Mouse (Mus musculus): Measurements from ENCODE around the gene Sag. TPM values are rescaled to one million over a fixed set of nuclear protein-coding genes. Genes with fewer than 3 reads are reported as not detected.

Gene Sag
- polyA plus RNA-seq, 1 experiment from 2014 or later, result 2.7 TPM

DNA sequence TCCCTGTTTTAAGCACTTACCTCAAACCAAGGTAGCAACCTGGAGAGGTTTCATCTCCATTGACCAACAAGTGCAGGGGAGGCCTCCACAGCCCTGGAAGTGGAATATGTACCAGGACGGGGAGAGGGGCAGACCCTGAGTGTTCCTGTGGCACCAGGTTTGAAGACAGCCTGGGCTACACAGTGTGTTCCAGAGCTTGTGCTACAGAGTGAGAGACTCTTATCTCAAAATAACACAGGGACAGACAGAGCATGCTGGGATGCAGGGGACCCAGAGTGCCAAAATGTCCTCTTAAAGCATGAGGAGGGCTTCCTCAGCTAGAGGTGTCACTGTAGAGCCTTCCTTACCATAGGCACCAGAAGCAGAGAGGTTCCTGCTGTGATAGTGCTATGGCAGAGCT, 4.3 kb downstream of the Sag start:
- WGBS, result 79% methylated on average over 1 of the region's 1 CpGs

DNA sequence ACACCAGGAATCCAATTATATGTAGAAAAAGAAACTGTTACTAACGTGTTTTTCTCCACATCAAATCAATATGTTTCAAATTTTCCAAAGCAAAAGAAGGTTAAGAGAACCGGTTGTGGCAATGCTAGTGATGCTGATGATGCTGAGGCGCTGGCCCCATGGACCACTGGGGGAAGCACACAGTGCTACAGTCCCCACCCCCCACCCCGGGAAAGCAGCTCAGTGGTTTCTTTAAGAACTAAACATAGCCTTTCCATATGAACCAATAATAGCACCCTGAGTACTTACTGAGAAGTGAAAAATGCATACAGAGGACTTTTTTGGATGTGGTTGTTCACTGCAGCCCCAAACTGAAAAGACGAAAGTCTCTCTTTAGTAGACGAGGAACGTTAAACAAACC, 7.9 kb downstream of the Sag start:
- H3K4me3 ChIP-seq (ENCODE audit: low read depth, low read length), result no peak overlapping the region
- no peaks in the 10 kb centered on the region for H3K27me3 ChIP-seq (ENCODE audit: control insufficient read depth, insufficient read depth, low read length)
- no peak for ATAC-seq (replicated peaks; ENCODE audit: low FRiP score)
- H3K36me3 ChIP-seq (ENCODE audit: control insufficient read depth, insufficient read depth, low read length), result no peaks in the 10 kb centered on the region
- no peaks in the 10 kb centered on the region for H3K9me3 ChIP-seq (ENCODE audit: control insufficient read depth, low read length)
- H3K9ac ChIP-seq (ENCODE audit: low read length), result no peak overlapping the region
- DNase-seq (ENCODE audit: low spot score), result no peak
- WGBS, result 89% methylated on average over 7 of the region's 7 CpGs
- H3K27ac ChIP-seq (ENCODE audit: low read depth, low read length), result no peak overlapping the region
- H3K4me2 ChIP-seq (ENCODE audit: low read depth, low read length, severe bottlenecking), result no peak overlapping the region
- H3K4me1 ChIP-seq (replicated peaks; ENCODE audit: control insufficient read depth, insufficient read depth, low read length), result no peaks in the 10 kb centered on the region

More for the DNA sequence above, 4.3 kb downstream of the Sag start:
- Histone ChIP-seq H3K27me3 (ENCODE audit: control insufficient read depth, insufficient read depth, low read length) (no peaks in the 10 kb centered on the region), H3K4me2 (ENCODE audit: low read depth, low read length, severe bottlenecking) (no peak overlapping the region), H3K4me3 (ENCODE audit: low read depth, low read length) (no peak overlapping the region), H3K27ac (ENCODE audit: low read depth, low read length) (no peak overlapping the region), H3K36me3 (ENCODE audit: control insufficient read depth, insufficient read depth, low read length) (no peaks in the 10 kb centered on the region), H3K9ac (ENCODE audit: low read length) (no peak overlapping the region), H3K4me1 (replicated peaks; ENCODE audit: control insufficient read depth, insufficient read depth, low read length) (no peaks in the 10 kb centered on the region), H3K9me3 (ENCODE audit: control insufficient read depth, low read length) (no peaks in the 10 kb centered on the region)
- DNase-seq (ENCODE audit: low spot score) (no peak), ATAC-seq (replicated peaks; ENCODE audit: low FRiP score) (no peak)

DNA sequence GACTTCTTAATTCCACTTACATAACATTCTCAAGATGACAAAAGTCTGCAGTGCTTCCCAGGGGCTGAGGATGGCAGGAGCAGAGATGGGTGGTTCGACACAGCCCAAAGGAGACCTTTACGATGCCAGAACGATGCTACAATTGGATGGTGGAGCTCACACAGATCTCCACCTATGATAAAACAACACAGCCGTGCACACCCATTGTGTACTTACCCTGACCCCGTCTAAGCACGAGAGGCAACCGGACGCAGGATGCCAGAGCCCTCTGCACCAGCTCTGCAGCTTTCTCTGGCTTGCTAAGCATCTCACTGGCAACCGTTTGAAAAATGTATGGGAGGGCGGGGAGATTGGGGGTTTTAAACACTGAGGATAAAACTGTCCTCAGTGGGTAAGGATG, 8.6 kb downstream of the Sag start:
- Histone ChIP-seq H3K4me3 (ENCODE audit: low read depth, low read length) (no peak overlapping the region), H3K27me3 (ENCODE audit: control insufficient read depth, insufficient read depth, low read length) (no peaks in the 10 kb centered on the region), H3K4me1 (replicated peaks; ENCODE audit: control insufficient read depth, insufficient read depth, low read length) (no peaks in the 10 kb centered on the region), H3K9ac (ENCODE audit: low read length) (no peak overlapping the region), H3K36me3 (ENCODE audit: control insufficient read depth, insufficient read depth, low read length) (no peaks in the 10 kb centered on the region), H3K27ac (ENCODE audit: low read depth, low read length) (no peak overlapping the region), H3K4me2 (ENCODE audit: low read depth, low read length, severe bottlenecking) (no peak overlapping the region), H3K9me3 (ENCODE audit: control insufficient read depth, low read length) (no peaks in the 10 kb centered on the region)
- DNase-seq (ENCODE audit: low spot score), result no peak
- ATAC-seq (replicated peaks; ENCODE audit: low FRiP score), result no peak
- 87% methylated on average over 10 of the region's 10 CpGs for WGBS

DNA sequence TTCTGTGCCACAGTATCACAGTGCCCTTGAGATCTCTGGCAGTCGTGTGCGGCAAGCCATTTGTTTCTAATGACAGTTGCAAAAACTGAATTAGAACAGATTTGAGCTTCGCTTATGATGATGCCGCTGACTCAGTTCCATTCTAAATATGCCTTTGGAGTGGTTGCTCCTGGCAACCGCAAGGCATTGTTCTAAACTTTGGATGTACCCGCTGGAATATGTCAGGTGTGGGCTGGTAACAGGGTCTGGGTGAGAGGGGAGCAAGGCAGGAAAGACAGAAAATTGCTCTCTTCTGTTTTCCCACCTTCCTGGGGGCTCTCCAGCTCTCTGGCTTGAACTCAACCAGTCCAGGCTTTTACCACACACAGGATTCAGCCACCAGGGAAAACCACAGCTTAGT, 9.7 kb downstream of the Sag start:
- no peak overlapping the region for H3K4me2 ChIP-seq (ENCODE audit: low read depth, low read length, severe bottlenecking)
- ATAC-seq (replicated peaks; ENCODE audit: low FRiP score) (no peak), DNase-seq (ENCODE audit: low spot score) (no peak)
- no peaks in the 10 kb centered on the region for H3K9me3 ChIP-seq (ENCODE audit: control insufficient read depth, low read length)
- H3K9ac ChIP-seq (ENCODE audit: low read length), result no peak overlapping the region
- H3K4me1 ChIP-seq (replicated peaks; ENCODE audit: control insufficient read depth, insufficient read depth, low read length), result no peaks in the 10 kb centered on the region
- H3K4me3 ChIP-seq (ENCODE audit: low read depth, low read length), result no peak overlapping the region
- no peaks in the 10 kb centered on the region for H3K36me3 ChIP-seq (ENCODE audit: control insufficient read depth, insufficient read depth, low read length)
- 86% methylated on average over 6 of the region's 6 CpGs for WGBS
- no peak overlapping the region for H3K27ac ChIP-seq (ENCODE audit: low read depth, low read length)
- no peaks in the 10 kb centered on the region for H3K27me3 ChIP-seq (ENCODE audit: control insufficient read depth, insufficient read depth, low read length)

DNA sequence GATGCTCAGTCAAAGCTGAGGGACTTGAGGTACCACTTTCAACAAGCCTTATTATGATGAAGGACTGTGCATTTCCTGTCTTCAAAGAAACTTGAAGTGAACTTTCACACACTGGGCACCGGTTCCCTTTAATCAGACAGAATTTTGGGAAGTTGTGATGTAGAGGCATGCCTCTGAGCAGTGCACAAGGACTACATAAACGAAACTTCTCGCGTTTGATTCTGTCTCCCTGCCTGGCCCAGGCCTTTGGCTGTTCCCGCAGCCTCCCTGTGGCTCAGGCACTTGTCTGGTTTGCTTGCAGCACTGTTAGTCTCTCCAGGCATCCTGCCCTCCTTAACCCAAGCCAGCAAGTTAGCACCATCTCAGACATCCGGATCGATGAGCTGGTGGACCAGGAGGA, 10.2 kb downstream of the Sag start:
- Histone ChIP-seq H3K4me1 (replicated peaks; ENCODE audit: control insufficient read depth, insufficient read depth, low read length) (no peaks in the 10 kb centered on the region), H3K9me3 (ENCODE audit: control insufficient read depth, low read length) (no peaks in the 10 kb centered on the region), H3K4me3 (ENCODE audit: low read depth, low read length) (no peak overlapping the region), H3K36me3 (ENCODE audit: control insufficient read depth, insufficient read depth, low read length) (no peaks in the 10 kb centered on the region), H3K27me3 (ENCODE audit: control insufficient read depth, insufficient read depth, low read length) (no peaks in the 10 kb centered on the region), H3K9ac (ENCODE audit: low read length) (no peak overlapping the region), H3K4me2 (ENCODE audit: low read depth, low read length, severe bottlenecking) (no peak overlapping the region), H3K27ac (ENCODE audit: low read depth, low read length) (no peak overlapping the region)
- 87% methylated on average over 7 of the region's 7 CpGs for WGBS
- no peak for ATAC-seq (replicated peaks; ENCODE audit: low FRiP score)
- no peak for DNase-seq (ENCODE audit: low spot score)

DNA sequence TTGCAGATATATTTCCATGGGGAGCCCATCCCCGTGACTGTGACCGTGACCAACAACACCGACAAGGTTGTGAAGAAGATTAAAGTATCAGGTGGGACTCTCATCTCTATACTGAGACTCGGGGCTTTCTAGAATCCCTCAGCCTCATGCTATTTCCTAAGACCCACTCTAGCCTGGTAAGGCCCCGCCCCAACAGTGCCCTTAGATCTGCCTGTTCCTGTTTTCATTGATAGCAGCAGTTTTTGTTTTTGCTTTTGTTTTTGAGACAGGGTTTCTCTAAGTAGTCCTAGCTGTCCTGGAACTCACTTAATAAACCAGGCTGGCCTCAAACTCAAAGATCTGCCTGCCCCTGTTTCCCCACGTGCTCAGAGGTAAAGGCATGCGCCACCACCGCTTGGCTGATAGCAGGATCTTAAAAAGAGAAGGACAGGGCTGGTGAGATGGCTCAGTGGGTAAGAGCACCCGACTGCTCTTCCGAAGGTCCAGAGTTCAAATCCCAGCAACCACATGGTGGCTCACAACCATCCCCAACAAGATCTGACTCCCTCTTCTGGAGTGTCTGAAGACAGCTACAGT, 21.0 kb downstream of the Sag start:
- H3K4me1 ChIP-seq (replicated peaks; ENCODE audit: control insufficient read depth, insufficient read depth, low read length), result no peaks in the 10 kb centered on the region
- no peaks in the 10 kb centered on the region for H3K9me3 ChIP-seq (ENCODE audit: control insufficient read depth, low read length)
- H3K27me3 ChIP-seq (ENCODE audit: control insufficient read depth, insufficient read depth, low read length), result no peaks in the 10 kb centered on the region
- ATAC-seq (replicated peaks; ENCODE audit: low FRiP score) (no peak), DNase-seq (ENCODE audit: low spot score) (no peak)
- no peak overlapping the region for H3K4me3 ChIP-seq (ENCODE audit: low read depth, low read length)
- no peaks in the 10 kb centered on the region for H3K36me3 ChIP-seq (ENCODE audit: control insufficient read depth, insufficient read depth, low read length)
- no peak overlapping the region for H3K27ac ChIP-seq (ENCODE audit: low read depth, low read length)
- WGBS, result 91% methylated on average over 10 of the region's 10 CpGs
- H3K9ac ChIP-seq (ENCODE audit: low read length), result no peak overlapping the region
- H3K4me2 ChIP-seq (ENCODE audit: low read depth, low read length, severe bottlenecking), result no peak overlapping the region

DNA sequence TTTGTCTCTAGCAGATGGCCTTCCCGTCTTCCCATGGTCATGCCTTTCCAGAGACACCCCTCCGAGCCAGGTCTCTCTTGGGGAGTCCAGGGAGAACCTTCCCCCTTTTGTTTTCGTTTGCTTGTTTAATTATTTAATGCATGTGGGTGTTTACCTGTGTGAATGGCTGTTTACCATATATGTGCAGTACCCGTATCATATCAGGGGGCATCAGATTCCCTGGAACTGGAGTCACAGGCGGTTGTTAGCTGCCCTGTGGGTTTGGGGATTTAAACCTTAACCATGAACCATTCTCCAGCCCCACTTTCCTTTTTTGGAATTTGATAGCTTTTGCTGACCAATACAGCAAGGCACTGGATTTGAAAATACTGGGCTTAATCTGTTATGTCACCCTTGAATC, 21.8 kb downstream of the Sag start:
- Histone ChIP-seq H3K4me1 (replicated peaks; ENCODE audit: control insufficient read depth, insufficient read depth, low read length) (no peaks in the 10 kb centered on the region), H3K9ac (ENCODE audit: low read length) (no peak overlapping the region), H3K4me3 (ENCODE audit: low read depth, low read length) (no peak overlapping the region), H3K27ac (ENCODE audit: low read depth, low read length) (no peak overlapping the region), H3K27me3 (ENCODE audit: control insufficient read depth, insufficient read depth, low read length) (no peaks in the 10 kb centered on the region), H3K4me2 (ENCODE audit: low read depth, low read length, severe bottlenecking) (no peak overlapping the region), H3K36me3 (ENCODE audit: control insufficient read depth, insufficient read depth, low read length) (no peaks in the 10 kb centered on the region), H3K9me3 (ENCODE audit: control insufficient read depth, low read length) (no peaks in the 10 kb centered on the region)
- DNase-seq (ENCODE audit: low spot score) (no peak), ATAC-seq (replicated peaks; ENCODE audit: low FRiP score) (no peak)
- 93% methylated on average over 5 of the region's 5 CpGs for WGBS

DNA sequence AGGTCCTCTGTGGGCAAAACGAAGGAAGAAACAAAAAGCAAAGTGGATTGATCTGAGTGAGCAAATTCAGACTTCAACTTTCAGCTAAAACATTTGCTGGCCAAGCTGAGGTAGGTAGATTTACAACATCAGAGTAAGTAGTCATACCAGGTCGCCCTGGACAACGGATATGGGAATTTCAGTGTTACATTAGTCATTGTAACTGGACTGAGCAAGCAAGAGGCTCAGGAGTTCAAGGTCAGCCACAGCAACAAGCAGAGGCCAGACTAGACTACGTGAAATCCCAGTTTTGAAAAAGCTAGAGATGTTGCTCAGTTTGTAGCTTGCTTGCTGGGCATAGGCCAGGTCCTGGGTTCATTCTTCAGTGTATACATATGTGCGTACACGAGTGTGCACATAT, 22.5 kb downstream of the Sag start:
- 88% methylated on average over 6 of the region's 6 CpGs for WGBS
- H3K9me3 ChIP-seq (ENCODE audit: control insufficient read depth, low read length), result no peaks in the 10 kb centered on the region

DNA sequence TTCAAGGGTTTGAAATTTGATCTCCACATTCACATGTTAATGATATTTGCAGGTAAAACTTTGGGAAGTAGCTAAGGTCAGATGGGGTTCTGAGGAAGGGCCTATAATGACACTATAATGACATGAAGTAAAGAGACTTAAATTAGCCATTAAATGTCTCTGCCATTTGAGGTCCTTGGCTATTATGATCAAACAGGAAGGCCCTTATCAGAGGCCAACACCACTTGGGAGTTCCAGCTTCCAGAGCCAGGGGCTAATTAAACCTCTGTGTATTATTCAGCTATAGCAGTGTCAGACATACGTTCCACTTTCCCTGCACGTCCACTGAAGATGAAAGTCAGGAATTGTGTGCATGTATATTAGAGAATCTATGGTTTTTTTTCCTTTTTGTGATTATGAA, 23.0 kb downstream of the Sag start:
- ATAC-seq (replicated peaks; ENCODE audit: low FRiP score) (no peak), DNase-seq (ENCODE audit: low spot score) (no peak)
- Histone ChIP-seq H3K27ac (ENCODE audit: low read depth, low read length) (no peak overlapping the region), H3K36me3 (ENCODE audit: control insufficient read depth, insufficient read depth, low read length) (no peaks in the 10 kb centered on the region), H3K9me3 (ENCODE audit: control insufficient read depth, low read length) (no peaks in the 10 kb centered on the region), H3K4me2 (ENCODE audit: low read depth, low read length, severe bottlenecking) (no peak overlapping the region), H3K4me3 (ENCODE audit: low read depth, low read length) (no peak overlapping the region), H3K4me1 (replicated peaks; ENCODE audit: control insufficient read depth, insufficient read depth, low read length) (no peaks in the 10 kb centered on the region), H3K9ac (ENCODE audit: low read length) (no peak overlapping the region), H3K27me3 (ENCODE audit: control insufficient read depth, insufficient read depth, low read length) (no peaks in the 10 kb centered on the region)
- 79% methylated on average over 2 of the region's 2 CpGs for WGBS

More for the DNA sequence above, 22.5 kb downstream of the Sag start:
- H3K36me3 ChIP-seq (ENCODE audit: control insufficient read depth, insufficient read depth, low read length), result no peaks in the 10 kb centered on the region
- H3K27ac ChIP-seq (ENCODE audit: low read depth, low read length), result no peak overlapping the region
- H3K9ac ChIP-seq (ENCODE audit: low read length), result no peak overlapping the region
- DNase-seq (ENCODE audit: low spot score) (no peak), ATAC-seq (replicated peaks; ENCODE audit: low FRiP score) (no peak)
- no peaks in the 10 kb centered on the region for H3K4me1 ChIP-seq (replicated peaks; ENCODE audit: control insufficient read depth, insufficient read depth, low read length)
- no peaks in the 10 kb centered on the region for H3K27me3 ChIP-seq (ENCODE audit: control insufficient read depth, insufficient read depth, low read length)
- H3K4me3 ChIP-seq (ENCODE audit: low read depth, low read length), result no peak overlapping the region
- no peak overlapping the region for H3K4me2 ChIP-seq (ENCODE audit: low read depth, low read length, severe bottlenecking)
